Mouse (Mus musculus) ES-CJ7 (cell line): ENCODE results near the gene Rsph1.
A peak's percentile ranks its signal among the peaks of the same experiment; 100 is the strongest.
"Not testable (repeated sequence)": the region's sequence is repeated elsewhere in the genome, so short reads cannot be mapped to it uniquely, and the experiment has no call there.

Experiments used
- DNase-seq: peaks from one replicate; pipeline ENCODE4 v3.0.0; 2011; ENCODE audit warnings: low read depth, low spot score

Gene Rsph1

GRCm38 (mm10) chr17:31277931-31278330, 748 bp upstream of the Rsph1 start:
- DNase-seq: no peak

GRCm38 (mm10) chr17:31276207-31276921, 819 bp downstream of the Rsph1 start:
- DNase-seq: peak; percentile 50

- DNase-seq: no peak
Observed at GRCm38 (mm10) chr17:31275181-31275580, 2.0 kb downstream of the Rsph1 start.

DNA sequence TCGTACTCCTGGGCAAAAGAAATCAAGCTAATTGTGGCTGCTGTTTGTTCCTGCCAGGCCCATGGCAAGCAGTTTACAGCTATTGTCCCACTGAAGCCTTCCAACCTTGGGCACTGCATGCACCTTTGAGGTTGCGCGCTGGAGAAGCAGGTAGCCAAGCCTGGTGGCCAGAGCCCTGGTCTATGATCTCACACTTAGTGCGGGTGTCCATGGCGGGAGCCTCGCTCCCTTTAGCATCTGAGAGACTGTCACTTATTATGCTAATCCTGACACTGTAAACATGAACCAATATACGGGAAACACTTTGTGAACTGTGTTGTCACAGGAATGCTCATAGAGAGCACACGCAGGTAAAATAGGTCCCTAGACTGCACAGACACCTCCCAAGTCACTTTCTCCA, 3.6 kb downstream of the Rsph1 start:
- DNase-seq: no peak

- no peak for DNase-seq
Observed at GRCm38 (mm10) chr17:31272416-31273165, 4.6 kb downstream of the Rsph1 start.

- DNase-seq: peak; percentile 72
Observed at GRCm38 (mm10) chr17:31271136-31271851, 5.9 kb downstream of the Rsph1 start.

- DNase-seq: not testable (repeated sequence)
Observed at GRCm38 (mm10) chr17:31270736-31271135, 6.4 kb downstream of the Rsph1 start.

DNA sequence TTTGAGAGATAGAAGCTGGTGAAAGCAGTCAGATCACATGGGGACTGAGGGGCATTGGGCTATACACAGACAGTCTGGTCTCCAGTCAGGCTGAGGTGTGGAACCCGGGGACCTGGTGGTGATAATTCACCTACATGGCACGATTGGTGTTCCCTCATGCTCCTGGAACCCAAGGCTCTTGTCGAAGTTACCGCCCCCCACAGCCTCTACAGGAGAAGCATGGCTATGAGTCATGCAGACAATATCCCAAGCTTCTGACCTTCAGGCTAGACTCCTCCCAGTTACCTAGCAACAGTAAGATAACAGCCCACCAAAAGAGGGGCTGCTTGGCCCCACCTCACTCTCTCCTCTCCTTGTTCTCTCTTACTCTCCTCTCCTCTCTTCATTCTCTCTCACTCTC, 6.9 kb downstream of the Rsph1 start:
- DNase-seq: no peak

GRCm38 (mm10) chr17:31269761-31270160, 7.4 kb downstream of the Rsph1 start:
- DNase-seq: no peak

- DNase-seq: no peak
Observed at GRCm38 (mm10) chr17:31268016-31268415, 9.2 kb downstream of the Rsph1 start.

- no peak for DNase-seq
Observed at GRCm38 (mm10) chr17:31267603-31268002, 9.6 kb downstream of the Rsph1 start.

DNA sequence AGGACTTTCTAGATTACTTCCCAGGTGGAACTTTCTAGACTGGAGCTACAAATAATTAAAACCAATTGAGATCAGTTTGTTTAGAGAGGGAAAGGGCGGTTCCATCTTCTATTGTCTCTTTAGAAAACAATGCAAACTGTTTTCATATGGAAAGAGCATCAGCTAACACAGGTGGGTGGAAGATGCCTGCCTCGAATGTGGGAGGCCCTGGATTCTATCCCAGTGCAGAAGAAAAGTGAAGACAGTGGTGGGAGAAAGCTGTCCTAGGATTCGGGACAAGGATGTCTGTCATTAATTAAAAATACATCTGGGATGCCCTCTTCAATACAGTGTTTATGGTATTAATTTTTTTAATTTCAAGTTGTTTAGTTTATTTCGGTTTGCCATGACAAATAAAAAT, 10.0 kb downstream of the Rsph1 start:
- no peak for DNase-seq

- DNase-seq: no peak
Observed at GRCm38 (mm10) chr17:31266321-31266950, 10.7 kb downstream of the Rsph1 start.

DNA sequence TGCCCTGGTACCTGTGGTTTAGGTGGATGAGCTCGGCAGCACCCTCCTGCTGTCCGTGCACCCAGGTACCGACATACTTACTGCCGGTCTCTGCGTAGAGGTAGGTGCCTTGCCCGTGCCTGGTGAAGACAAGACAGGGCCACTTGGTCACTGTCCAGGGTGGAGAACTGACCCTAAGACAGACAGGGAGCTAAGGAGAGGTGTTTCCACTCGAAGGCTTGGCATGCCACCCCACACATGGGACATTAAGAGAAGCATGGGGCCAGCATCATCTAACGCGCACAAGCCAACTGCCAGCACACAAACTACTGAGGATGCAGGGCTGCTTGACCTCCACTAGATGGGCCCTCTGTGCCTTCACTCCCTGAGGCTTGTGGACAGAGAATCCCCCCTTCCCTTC, 11.4 kb downstream of the Rsph1 start:
- no peak for DNase-seq

- peak; percentile 88 for DNase-seq
Observed at GRCm38 (mm10) chr17:31265171-31265572, 12.0 kb downstream of the Rsph1 start.

DNA sequence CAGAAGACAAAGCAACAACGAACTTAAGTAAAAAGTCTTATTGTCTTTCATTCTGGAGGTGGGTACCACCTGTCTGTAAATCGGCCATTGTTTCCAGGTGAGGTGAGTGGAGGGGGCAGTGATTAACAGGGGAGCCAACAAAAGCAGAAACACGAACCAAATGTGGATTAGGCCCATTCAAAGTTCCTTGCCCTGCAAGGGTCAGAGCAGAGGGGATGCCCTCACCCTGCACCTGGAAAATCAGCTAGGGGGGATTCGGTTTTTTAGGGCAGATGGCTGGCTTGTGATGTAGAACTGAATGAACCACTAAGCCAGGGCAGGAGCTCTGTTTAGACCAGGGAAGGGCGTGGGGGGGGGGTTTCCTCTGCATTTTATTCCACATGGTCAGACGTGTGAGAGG, 12.8 kb downstream of the Rsph1 start:
- no peak for DNase-seq

- peak; percentile 38 for DNase-seq
Observed at GRCm38 (mm10) chr17:31263770-31264169, 13.4 kb downstream of the Rsph1 start.

DNA sequence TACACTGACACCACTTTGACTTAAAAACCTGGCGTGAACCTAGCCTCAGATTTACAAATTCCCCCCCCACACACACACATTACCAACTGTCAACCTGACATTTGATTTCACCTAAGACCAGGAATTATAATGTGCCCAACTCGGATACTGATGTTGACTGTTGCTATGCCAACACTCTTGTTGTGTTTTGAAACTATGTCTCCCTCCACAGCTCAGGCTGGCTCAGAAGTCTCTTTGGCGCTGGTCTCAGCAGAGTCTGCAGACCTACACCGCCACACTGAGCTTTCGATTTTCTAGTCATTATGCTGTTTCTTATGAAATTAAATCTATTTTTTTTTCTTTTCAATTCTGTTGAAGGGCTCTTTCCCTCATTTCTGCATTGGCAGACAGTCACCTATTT, 14.5 kb downstream of the Rsph1 start:
- no peak for DNase-seq

GRCm38 (mm10) chr17:31261352-31261751, 15.8 kb downstream of the Rsph1 start:
- DNase-seq: no peak

- no peak for DNase-seq
Observed at GRCm38 (mm10) chr17:31260430-31260829, 16.8 kb downstream of the Rsph1 start.

- DNase-seq: peak; percentile 32
Observed at GRCm38 (mm10) chr17:31259825-31260224, 17.4 kb downstream of the Rsph1 start.

- DNase-seq: no peak
Observed at GRCm38 (mm10) chr17:31259145-31259544, 18.0 kb downstream of the Rsph1 start.
